16 mouse cellular contexts compared by ENCODE assay signal in the genomic region with DNA sequence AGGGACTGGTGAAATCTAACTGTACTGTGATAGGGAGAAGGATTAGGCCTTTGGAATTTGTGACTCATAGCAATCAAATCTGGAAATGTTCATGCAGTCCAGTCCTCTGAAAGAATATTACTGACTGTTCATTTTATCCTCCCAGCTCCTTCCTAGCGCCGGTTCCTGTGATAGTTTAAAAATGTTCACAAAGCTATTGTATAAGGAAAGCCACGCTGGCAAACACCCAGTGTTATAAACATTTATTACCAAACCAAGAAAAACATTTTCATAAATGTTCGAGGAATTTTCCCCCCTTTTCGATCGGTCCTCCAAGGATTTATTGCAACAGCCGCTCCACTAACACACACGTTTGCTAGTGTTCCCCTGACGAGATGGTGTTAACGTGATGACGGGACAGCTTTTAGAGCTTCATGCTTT. TPM values are rescaled to one million over a fixed set of nuclear protein-coding genes. Genes with fewer than 3 reads are reported as not detected.
DNase-seq lines count a peak whose midpoint lies in the region; ATAC-seq and TF ChIP-seq lines count a peak whose summit lies in the region.
"Had no signal": no experiment of that assay in that cellular context is flagged by ENCODE, and none has a peak within 500 bp of the region (broad histone marks: within the 10 kb centered on the region; RNA-seq: fewer than 3 reads in every experiment).

No protein-coding gene starts in this region.

- no peaks in the 10 kb centered on the region for H3K36me3 ChIP-seq in heart, embryonic 12.5 days
- no peaks in the 10 kb centered on the region for H3K36me3 ChIP-seq in heart, adult 2 months (ENCODE audit: control insufficient read depth, insufficient read depth, low read length)
- H3K36me3 ChIP-seq: hindbrain, embryonic 10.5 days; intestine, embryonic 15.5 days; liver, embryonic 15.5 days; midbrain, embryonic 10.5 days had no signal

- H3K9me3 ChIP-seq in heart, embryonic 12.5 days (replicated peaks): no peaks in the 10 kb centered on the region
- H3K9me3 ChIP-seq: forebrain, embryonic 13.5 days; hindbrain, embryonic 10.5 days; intestine, embryonic 15.5 days; liver, embryonic 15.5 days; midbrain, embryonic 10.5 days had no signal

- no peaks in the 10 kb centered on the region for H3K79me2 ChIP-seq in heart, adult 2 months (replicated peaks; ENCODE audit: control insufficient read depth, insufficient read depth, low read length)

- no peak for TF ChIP-seq POLR2A in heart, adult 2 months (IDR thresholded peaks at IDR 0.05; ENCODE audit: insufficient read depth, low read depth, low read length)

- no peak overlapping the region for H3K4me3 ChIP-seq in heart, embryonic 12.5 days
- H3K4me3 ChIP-seq in heart, adult 2 months: no peak overlapping the region
- H3K4me3 ChIP-seq: forebrain, embryonic 13.5 days; hindbrain, embryonic 10.5 days; intestine, embryonic 15.5 days; liver, embryonic 15.5 days; midbrain, embryonic 10.5 days had no signal

- 62% methylated on average over 11 of the region's 11 CpGs for WGBS in heart, embryonic 12.5 days
- 47% methylated on average over 11 of the region's 11 CpGs for WGBS in heart, adult 2 months

- ATAC-seq in heart, embryonic 12.5 days (ENCODE audit: insufficient number of reproducible peaks, low FRiP score): no peak
- ATAC-seq: forebrain, embryonic 13.5 days; intestine, embryonic 15.5 days had no signal

- TF ChIP-seq EP300 in heart, adult 2 months (IDR thresholded peaks at IDR 0.05; ENCODE audit: insufficient read depth, low read depth, low read length): no peak

- no peak overlapping the region for H3K9ac ChIP-seq in heart, embryonic 12.5 days
- no peak overlapping the region for H3K9ac ChIP-seq in heart, adult 2 months (ENCODE audit: low read depth, low read length)
- H3K9ac ChIP-seq: forebrain, embryonic 13.5 days; intestine, embryonic 15.5 days; liver, embryonic 15.5 days had no signal

- no peak for DNase-seq in heart, adult 2 months
- peak; percentile 76 for DNase-seq in NIH3T3 (ENCODE audit: low read depth)
- DNase-seq in fibroblast of lung, adult 2 months (ENCODE audit: low read depth): peak; percentile 34
- peak; percentile 60 for DNase-seq in skeletal muscle tissue, adult 2 months (ENCODE audit: low read depth, low spot score)
- no peak for DNase-seq in adrenal gland, adult 2 months
- DNase-seq in right cerebral cortex, postnatal 4 days: no peak
- DNase-seq: cerebellum, postnatal 14 days; kidney, postnatal 10 days; thymus, adult 18-20 months had no signal

- peak overlapping the region; percentile 30; the same call in 1 of the 2 replicates for H3K27ac ChIP-seq in heart, embryonic 12.5 days (ENCODE audit: poor library complexity, severe bottlenecking)
- no peak overlapping the region for H3K27ac ChIP-seq in heart, adult 2 months
- H3K27ac ChIP-seq: forebrain, embryonic 13.5 days; hindbrain, embryonic 10.5 days; intestine, embryonic 15.5 days; liver, embryonic 15.5 days; midbrain, embryonic 10.5 days had no signal

- TF ChIP-seq CTCF in heart, adult 2 months (IDR thresholded peaks at IDR 0.05): no peak

- intact Hi-C loops in heart, adult 2 months (cut with DNase I): no loop called here

- H3K27me3 ChIP-seq in heart, embryonic 12.5 days (replicated peaks): no peaks in the 10 kb centered on the region
- no peaks in the 10 kb centered on the region for H3K27me3 ChIP-seq in heart, adult 2 months (ENCODE audit: control insufficient read depth, insufficient read depth, low read length)
- H3K27me3 ChIP-seq: CH12.LX; forebrain, embryonic 13.5 days; intestine, embryonic 15.5 days; liver, embryonic 15.5 days had no signal

- no peak overlapping the region for H3K4me2 ChIP-seq in heart, embryonic 12.5 days
- H3K4me2 ChIP-seq: forebrain, embryonic 13.5 days; intestine, embryonic 15.5 days; liver, embryonic 15.5 days had no signal

- H3K4me1 ChIP-seq in heart, embryonic 12.5 days (replicated peaks): peaks cover 9% of the 10 kb centered on the region; the same call in 1 of the 2 replicates
- H3K4me1 ChIP-seq in heart, adult 2 months (ENCODE audit: control insufficient read depth, insufficient read depth, low read length): no peaks in the 10 kb centered on the region
- H3K4me1 ChIP-seq: forebrain, embryonic 13.5 days; hindbrain, embryonic 10.5 days; intestine, embryonic 15.5 days; liver, embryonic 15.5 days; midbrain, embryonic 10.5 days had no signal

RNA-seq across cellular contexts. Expression of gene Tars, which starts 55.9 kb away (rescaled TPM):
- 45.0 and 46.6 TPM in 2 replicates for polyA plus RNA-seq in heart, embryonic 12.5 days (2016; fragmentation: Nextera tagmentation; extraction: Ambion mirVana)
- total RNA-seq in heart, adult 2 months (2021): 10 to 100 TPM; 19.0 to 24.5 TPM
- 7.8 and 12.1 TPM in 2 replicates for polyA plus RNA-seq in heart, adult 2 months (2012; rRNA removed)
- 10 to 100 TPM; 44.5 to 71.8 TPM for total RNA-seq in adrenal gland, adult 2 months (2021)
- polyA plus RNA-seq in adrenal gland, adult 2 months (2012; rRNA removed): 3.9 and 6.1 TPM in 2 replicates

Comparison
In these comparisons a context has a peak if more than half of its experiments do, and no peak if none do; other contexts are left out.
1. DNase-seq: peak in NIH3T3 (single experiment), fibroblast of lung, adult 2 months (single experiment) and skeletal muscle tissue, adult 2 months (single experiment); none in heart, adult 2 months (0 of 2), adrenal gland, adult 2 months (single experiment) and right cerebral cortex, postnatal 4 days (single experiment).